Mouse (Mus musculus): Measurements from ENCODE around the gene Pgrmc2. TPM values are rescaled to one million over a fixed set of nuclear protein-coding genes. Genes with fewer than 3 reads are reported as not detected.

Pgrmc2 gene
- polyA plus RNA-seq, 1 experiment from 2014 or later: 39.7 TPM

- no peak overlapping the region for H3K4me3 ChIP-seq
- no peak overlapping the region for H3K4me2 ChIP-seq (replicated peaks)
- ATAC-seq (ENCODE audit: low FRiP score, low read depth): no peak
- WGBS: 90% methylated on average over 3 of the region's 3 CpGs
- H3K4me1 ChIP-seq: no peaks in the 10 kb centered on the region
- H3K27me3 ChIP-seq (replicated peaks): no peaks in the 10 kb centered on the region
- H3K36me3 ChIP-seq: peaks cover 10% of the 10 kb centered on the region; the same call in 1 of the 2 replicates
- no peak overlapping the region for H3K9ac ChIP-seq
- no peaks in the 10 kb centered on the region for H3K9me3 ChIP-seq
- H3K27ac ChIP-seq: no peak overlapping the region
These were observed 20.8 kb downstream of the Pgrmc2 start for GRCm38 (mm10) chr3:41061831-41062565.

GRCm38 (mm10) chr3:41059249-41059648 lies 23.6 kb downstream of the Pgrmc2 start:
- H3K9ac ChIP-seq: no peak overlapping the region
- no peak for ATAC-seq (ENCODE audit: low FRiP score, low read depth)
- no peaks in the 10 kb centered on the region; the same call in 1 of the 2 replicates for H3K36me3 ChIP-seq
- H3K27ac ChIP-seq: no peak overlapping the region
- no peaks in the 10 kb centered on the region for H3K27me3 ChIP-seq (replicated peaks)
- WGBS: 81% methylated on average over 3 of the region's 3 CpGs
- no peak overlapping the region for H3K4me2 ChIP-seq (replicated peaks)
- H3K9me3 ChIP-seq: no peaks in the 10 kb centered on the region
- H3K4me3 ChIP-seq: no peak overlapping the region
- H3K4me1 ChIP-seq: no peaks in the 10 kb centered on the region

GRCm38 (mm10) chr3:41058395-41058794 lies 24.5 kb downstream of the Pgrmc2 start:
- Histone ChIP-seq H3K4me1 (no peaks in the 10 kb centered on the region), H3K27ac (no peak overlapping the region), H3K9me3 (no peaks in the 10 kb centered on the region), H3K4me3 (no peak overlapping the region), H3K4me2 (replicated peaks) (no peak overlapping the region), H3K36me3 (no peaks in the 10 kb centered on the region), H3K9ac (no peak overlapping the region), H3K27me3 (replicated peaks) (no peaks in the 10 kb centered on the region)
- WGBS: 86% methylated on average over 2 of the region's 2 CpGs
- no peak for ATAC-seq (ENCODE audit: low FRiP score, low read depth)

GRCm38 (mm10) chr3:41053334-41053733 lies 29.5 kb downstream of the Pgrmc2 start:
- Histone ChIP-seq H3K4me2 (replicated peaks) (no peak overlapping the region), H3K27me3 (replicated peaks) (no peaks in the 10 kb centered on the region), H3K4me3 (no peak overlapping the region), H3K36me3 (no peaks in the 10 kb centered on the region), H3K4me1 (no peaks in the 10 kb centered on the region), H3K27ac (no peak overlapping the region), H3K9me3 (no peaks in the 10 kb centered on the region), H3K9ac (no peak overlapping the region)
- WGBS: 94% methylated on average over 3 of the region's 3 CpGs
- ATAC-seq (ENCODE audit: low FRiP score, low read depth): no peak

GRCm38 (mm10) chr3:41047838-41048237 lies 35.0 kb downstream of the Pgrmc2 start:
- Histone ChIP-seq H3K4me3 (no peak overlapping the region), H3K4me1 (no peaks in the 10 kb centered on the region), H3K36me3 (no peaks in the 10 kb centered on the region), H3K4me2 (replicated peaks) (no peak overlapping the region), H3K9ac (no peak overlapping the region), H3K27ac (no peak overlapping the region), H3K9me3 (no peaks in the 10 kb centered on the region), H3K27me3 (replicated peaks) (no peaks in the 10 kb centered on the region)
- 82% methylated on average over 6 of the region's 6 CpGs for WGBS
- no peak for ATAC-seq (ENCODE audit: low FRiP score, low read depth)

- H3K9ac ChIP-seq: no peak overlapping the region
- no peaks in the 10 kb centered on the region for H3K36me3 ChIP-seq
- H3K27me3 ChIP-seq (replicated peaks): no peaks in the 10 kb centered on the region
- no peak for ATAC-seq (ENCODE audit: low FRiP score, low read depth)
- H3K27ac ChIP-seq: no peak overlapping the region
- H3K4me1 ChIP-seq: no peaks in the 10 kb centered on the region
- 77% methylated on average over 11 of the region's 11 CpGs for WGBS
- no peak overlapping the region for H3K4me3 ChIP-seq
- H3K9me3 ChIP-seq: no peaks in the 10 kb centered on the region
- no peak overlapping the region for H3K4me2 ChIP-seq (replicated peaks)
These were observed 39.0 kb downstream of the Pgrmc2 start for GRCm38 (mm10) chr3:41043756-41044354.

- Histone ChIP-seq H3K9me3 (no peaks in the 10 kb centered on the region), H3K27me3 (replicated peaks) (no peaks in the 10 kb centered on the region), H3K9ac (no peak overlapping the region), H3K4me2 (replicated peaks) (no peak overlapping the region), H3K4me1 (no peaks in the 10 kb centered on the region), H3K36me3 (no peaks in the 10 kb centered on the region), H3K4me3 (no peak overlapping the region), H3K27ac (no peak overlapping the region)
- 83% methylated on average over 4 of the region's 4 CpGs for WGBS
- ATAC-seq (ENCODE audit: low FRiP score, low read depth): peak; percentile 53; the same call in 1 of the 2 replicates
These were observed 40.5 kb downstream of the Pgrmc2 start for GRCm38 (mm10) chr3:41042195-41042938.

- 72% methylated on average over 5 of the region's 5 CpGs for WGBS
- no peaks in the 10 kb centered on the region for H3K27me3 ChIP-seq (replicated peaks)
- H3K4me3 ChIP-seq: no peak overlapping the region
- H3K9me3 ChIP-seq: no peaks in the 10 kb centered on the region
- no peaks in the 10 kb centered on the region for H3K4me1 ChIP-seq
- no peak for ATAC-seq (ENCODE audit: low FRiP score, low read depth)
- H3K27ac ChIP-seq: no peak overlapping the region
- no peaks in the 10 kb centered on the region for H3K36me3 ChIP-seq
- H3K9ac ChIP-seq: no peak overlapping the region
- no peak overlapping the region for H3K4me2 ChIP-seq (replicated peaks)
These were observed 41.6 kb downstream of the Pgrmc2 start for GRCm38 (mm10) chr3:41041241-41041640.

GRCm38 (mm10) chr3:41038297-41038916 lies 44.4 kb downstream of the Pgrmc2 start:
- 74% methylated on average over 5 of the region's 5 CpGs for WGBS
- H3K4me3 ChIP-seq: no peak overlapping the region
- H3K27ac ChIP-seq: no peak overlapping the region
- no peak overlapping the region for H3K9ac ChIP-seq
- H3K4me2 ChIP-seq (replicated peaks): no peak overlapping the region
- H3K4me1 ChIP-seq: no peaks in the 10 kb centered on the region
- no peaks in the 10 kb centered on the region for H3K27me3 ChIP-seq (replicated peaks)
- ATAC-seq (ENCODE audit: low FRiP score, low read depth): no peak
- no peaks in the 10 kb centered on the region for H3K9me3 ChIP-seq
- no peaks in the 10 kb centered on the region for H3K36me3 ChIP-seq

- WGBS: 83% methylated on average over 12 of the region's 12 CpGs
- no peak overlapping the region for H3K4me2 ChIP-seq (replicated peaks)
- H3K9me3 ChIP-seq: no peaks in the 10 kb centered on the region
- H3K27ac ChIP-seq: no peak overlapping the region
- no peak overlapping the region for H3K9ac ChIP-seq
- no peaks in the 10 kb centered on the region for H3K27me3 ChIP-seq (replicated peaks)
- H3K36me3 ChIP-seq: no peaks in the 10 kb centered on the region
- ATAC-seq (ENCODE audit: low FRiP score, low read depth): no peak
- no peak overlapping the region for H3K4me3 ChIP-seq
- no peaks in the 10 kb centered on the region for H3K4me1 ChIP-seq
These were observed 51.3 kb downstream of the Pgrmc2 start for GRCm38 (mm10) chr3:41031286-41032210.

GRCm38 (mm10) chr3:41030705-41031104 lies 52.1 kb downstream of the Pgrmc2 start:
- H3K9me3 ChIP-seq: no peaks in the 10 kb centered on the region
- H3K4me1 ChIP-seq: no peaks in the 10 kb centered on the region
- no peak overlapping the region for H3K4me3 ChIP-seq
- no peak overlapping the region for H3K4me2 ChIP-seq (replicated peaks)
- ATAC-seq (ENCODE audit: low FRiP score, low read depth): no peak
- H3K9ac ChIP-seq: no peak overlapping the region
- WGBS: 89% methylated on average over 1 of the region's 1 CpGs
- no peaks in the 10 kb centered on the region for H3K27me3 ChIP-seq (replicated peaks)
- H3K27ac ChIP-seq: no peak overlapping the region
- H3K36me3 ChIP-seq: no peaks in the 10 kb centered on the region
